26 mouse cellular contexts compared by ENCODE assay signal in genomic region chr13:30159626-30160025, GRCm38 (mm10). TPM values are rescaled to one million over a fixed set of nuclear protein-coding genes. Genes with fewer than 3 reads are reported as not detected.
DNase-seq lines count a peak whose midpoint lies in the region; ATAC-seq and TF ChIP-seq lines count a peak whose summit lies in the region.
"Had no signal": no experiment of that assay in that cellular context is flagged by ENCODE, and none has a peak within 500 bp of the region (broad histone marks: within the 10 kb centered on the region; RNA-seq: fewer than 3 reads in every experiment).

No protein-coding gene starts in this region.

- POLR2A ChIA-PET in Patski (lab: Charles Lee): interaction anchor here (1.6 kb wide), 1 partner anchor 10 kb away, joined by 5 read pairs; no protein-coding TSS in a partner anchor

- WGBS in kidney, postnatal 0 days: 43% methylated on average over 4 of the region's 4 CpGs
- WGBS in midbrain, embryonic 15.5 days: 74% methylated on average over 4 of the region's 4 CpGs
- WGBS in forebrain, postnatal 0 days: 88% methylated on average over 4 of the region's 4 CpGs

- H3K9me3 ChIP-seq in kidney, postnatal 0 days (replicated peaks; ENCODE audit: low read length): no peaks in the 10 kb centered on the region
- no peaks in the 10 kb centered on the region for H3K9me3 ChIP-seq in midbrain, embryonic 15.5 days
- H3K9me3 ChIP-seq in forebrain, postnatal 0 days (ENCODE audit: low read length): no peaks in the 10 kb centered on the region
- H3K9me3 ChIP-seq: G1E; heart, embryonic 12.5 days; hindbrain, embryonic 15.5 days; neural tube, embryonic 15.5 days had no signal

- TF ChIP-seq CTCF in Patski (IDR thresholded peaks at IDR 0.05): no peak
- no peak for TF ChIP-seq CTCF in kidney, postnatal 0 days (IDR thresholded peaks at IDR 0.05; ENCODE audit: low read depth)
- TF ChIP-seq CTCF in forebrain, postnatal 0 days (IDR thresholded peaks at IDR 0.05; ENCODE audit: low read depth): no peak

- H3K4me3 ChIP-seq in kidney, postnatal 0 days (replicated peaks; ENCODE audit: low read depth, low read length): no peak overlapping the region
- H3K4me3 ChIP-seq in midbrain, embryonic 15.5 days: no peak overlapping the region
- H3K4me3 ChIP-seq in forebrain, postnatal 0 days (ENCODE audit: low read depth, low read length): no peak overlapping the region
- H3K4me3 ChIP-seq: erythroblast, embryonic 14.5 days; heart, adult 2 months; heart, embryonic 12.5 days; hindbrain, embryonic 10.5 days; hindbrain, embryonic 15.5 days; liver, embryonic 12.5 days; neural tube, embryonic 15.5 days had no signal

- peak overlapping the region; percentile 72 for H3K27ac ChIP-seq in kidney, postnatal 0 days
- H3K27ac ChIP-seq in midbrain, embryonic 15.5 days: no peak overlapping the region
- H3K27ac ChIP-seq in forebrain, postnatal 0 days (ENCODE audit: low read depth, low read length): no peak overlapping the region
- H3K27ac ChIP-seq: heart, adult 2 months; hindbrain, embryonic 10.5 days; hindbrain, embryonic 15.5 days; liver, embryonic 12.5 days; macrophage; neural tube, embryonic 15.5 days had no signal

- DNase-seq in Patski (ENCODE audit: low read depth, low spot score): no peak
- DNase-seq in kidney, adult 8-10 months: peak; percentile 35 to 56
- DNase-seq in kidney, postnatal 0 days (ENCODE audit: low spot score): peak; percentile 44
- peak; percentile 49 to 61 for DNase-seq in kidney, postnatal 4 days
- DNase-seq in c-Kit-positive CD71-positive TER-119-positive erythroid progenitor cells, embryonic 14.5 days (ENCODE audit: low spot score): no peak
- no peak for DNase-seq in forebrain, postnatal 0 days
- DNase-seq: adrenal gland, postnatal 10 days; cerebellum, adult 18-20 months; cerebellum, postnatal 14 days; heart, adult 2 months; layer of hippocampus, postnatal 36 days; liver, postnatal 0 days; midbrain, embryonic 14.5 days; right cerebral cortex, postnatal 25 days; thymus, postnatal 4 days had no signal

- ATAC-seq in Patski: peak; percentile 57
- no peak; the same call in 1 of the 2 replicates for ATAC-seq in kidney, postnatal 0 days (replicated peaks; ENCODE audit: low FRiP score, low read depth)
- no peak for ATAC-seq in midbrain, embryonic 15.5 days (replicated peaks)
- no peak for ATAC-seq in forebrain, postnatal 0 days
- ATAC-seq: forebrain, embryonic 16.5 days; inflammation-experienced regulatory T-cells, adult 6 months; liver, embryonic 12.5 days; liver, postnatal 0 days had no signal

- H3K4me2 ChIP-seq in kidney, postnatal 0 days (ENCODE audit: low read length): no peak overlapping the region
- H3K4me2 ChIP-seq in midbrain, embryonic 15.5 days: no peak overlapping the region
- no peak overlapping the region for H3K4me2 ChIP-seq in forebrain, postnatal 0 days (ENCODE audit: low read depth)
- H3K4me2 ChIP-seq: heart, embryonic 12.5 days; hindbrain, embryonic 15.5 days; liver, embryonic 12.5 days; neural tube, embryonic 15.5 days had no signal

- H3K36me3 ChIP-seq in kidney, postnatal 0 days (ENCODE audit: insufficient read depth, low read length): 0 out of 2 replicates have a peak, but pooled peaks cover 3% of the 10 kb centered on the region
- no peaks in the 10 kb centered on the region for H3K36me3 ChIP-seq in midbrain, embryonic 15.5 days (replicated peaks)
- H3K36me3 ChIP-seq in forebrain, postnatal 0 days (ENCODE audit: insufficient read depth): no peaks in the 10 kb centered on the region
- H3K36me3 ChIP-seq: G1E; heart, embryonic 12.5 days; hindbrain, embryonic 10.5 days; hindbrain, embryonic 15.5 days; liver, embryonic 12.5 days; neural tube, embryonic 15.5 days had no signal

- H3K9ac ChIP-seq in kidney, postnatal 0 days (ENCODE audit: low read depth, low read length): no peak overlapping the region
- no peak overlapping the region for H3K9ac ChIP-seq in midbrain, embryonic 15.5 days
- no peak overlapping the region for H3K9ac ChIP-seq in forebrain, postnatal 0 days
- H3K9ac ChIP-seq: heart, embryonic 12.5 days; hindbrain, embryonic 15.5 days; liver, embryonic 12.5 days; liver, postnatal 0 days; neural tube, embryonic 15.5 days had no signal

- in situ Hi-C loops in Patski (cut with MboI; ENCODE audit: low pct_unique_long_range_greater_than_20kb): no loop called here

- no peaks in the 10 kb centered on the region for H3K27me3 ChIP-seq in Patski
- no peaks in the 10 kb centered on the region for H3K27me3 ChIP-seq in kidney, postnatal 0 days (ENCODE audit: insufficient read depth, low read length)
- no peaks in the 10 kb centered on the region for H3K27me3 ChIP-seq in midbrain, embryonic 15.5 days (replicated peaks)
- no peaks in the 10 kb centered on the region for H3K27me3 ChIP-seq in forebrain, postnatal 0 days (ENCODE audit: insufficient read depth, low read length)
- H3K27me3 ChIP-seq: heart, embryonic 12.5 days; hindbrain, embryonic 15.5 days; liver, embryonic 12.5 days; neural tube, embryonic 15.5 days had no signal

- CTCF ChIA-PET in Patski (lab: Charles Lee): interaction anchor here (1.4 kb wide), 1 partner anchor 17 kb away, joined by 4 read pairs; no protein-coding TSS in a partner anchor

- H3K4me1 ChIP-seq in kidney, postnatal 0 days (replicated peaks; ENCODE audit: insufficient read depth, low read length): 0 out of 2 replicates have a peak, but pooled peaks cover 3% of the 10 kb centered on the region
- no peaks in the 10 kb centered on the region for H3K4me1 ChIP-seq in midbrain, embryonic 15.5 days
- no peaks in the 10 kb centered on the region for H3K4me1 ChIP-seq in forebrain, postnatal 0 days (ENCODE audit: insufficient read depth)
- H3K4me1 ChIP-seq: heart, embryonic 12.5 days; hindbrain, embryonic 15.5 days; liver, embryonic 12.5 days; neural tube, embryonic 15.5 days had no signal

RNA-seq across cellular contexts. Expression of gene Mboat1, which starts 23.3 kb away (rescaled TPM):
- 18.3 TPM for polyA plus RNA-seq in Patski (2021)
- 27.7 and 29.2 TPM in 2 replicates for polyA plus RNA-seq in kidney, postnatal 0 days (2015; fragmentation: Nextera tagmentation; extraction: Ambion mirVana)
- polyA plus RNA-seq in midbrain, embryonic 15.5 days (2015; fragmentation: Nextera tagmentation; extraction: Ambion mirVana): 2.5 and 2.7 TPM in 2 replicates
- 2.4 and 3.8 TPM in 2 replicates for total RNA-seq in forebrain, postnatal 0 days (2014; rRNA removed)
- 3.4 and 3.5 TPM in 2 replicates for polyA plus RNA-seq in forebrain, postnatal 0 days (2015; fragmentation: Nextera tagmentation; extraction: Ambion mirVana)
- polyA plus RNA-seq: erythroblast, embryonic 14.5 days; G1E had no signal

Comparison
In these comparisons a context has a peak if more than half of its experiments do, and no peak if none do; other contexts are left out.
1. DNase-seq: peak in kidney, adult 8-10 months (2 of 2), kidney, postnatal 0 days (single experiment) and kidney, postnatal 4 days (2 of 2); none in Patski (single experiment), c-Kit-positive CD71-positive TER-119-positive erythroid progenitor cells, embryonic 14.5 days (single experiment) and forebrain, postnatal 0 days (single experiment).